11 mouse cellular contexts compared by ENCODE assay signal in the genomic region with DNA sequence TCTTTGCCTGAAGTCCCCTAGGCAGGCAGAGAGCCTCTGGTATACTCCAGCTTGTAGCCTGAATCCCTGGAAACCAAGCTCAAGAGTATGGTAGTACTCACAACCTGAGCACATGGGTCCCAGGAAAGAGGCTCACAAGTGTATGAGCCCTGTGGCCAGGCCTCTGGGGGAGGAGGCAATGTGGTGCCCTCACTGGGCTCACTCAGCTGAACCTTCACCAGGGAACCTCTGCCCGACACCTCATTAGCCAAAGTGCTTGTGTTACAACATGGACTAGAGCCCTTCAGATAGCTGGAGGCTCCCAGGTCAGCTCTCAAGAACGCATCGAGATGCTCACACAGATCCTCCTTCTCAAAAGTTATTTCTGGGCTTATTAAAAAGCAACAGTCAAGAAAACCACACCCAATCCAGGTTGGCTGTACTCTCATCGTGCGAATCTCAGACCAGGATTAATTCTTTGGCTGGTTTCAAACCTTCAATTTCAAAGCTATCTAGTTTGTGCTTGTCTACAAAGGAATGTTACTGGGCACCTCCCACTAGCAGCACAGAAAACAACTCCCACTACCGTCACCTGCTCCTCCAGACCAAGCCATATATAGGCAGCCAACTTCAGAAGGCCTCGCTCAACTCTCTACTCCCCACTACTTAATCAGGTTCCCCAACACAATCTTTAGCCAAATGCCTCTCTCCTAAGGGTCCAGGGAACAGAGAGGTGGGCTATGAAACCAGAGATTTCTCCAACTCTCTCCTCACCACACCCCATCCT. TPM values are rescaled to one million over a fixed set of nuclear protein-coding genes. Genes with fewer than 3 reads are reported as not detected.
DNase-seq lines count a peak whose midpoint lies in the region; ATAC-seq and TF ChIP-seq lines count a peak whose summit lies in the region.
"Had no signal": no experiment of that assay in that cellular context is flagged by ENCODE, and none has a peak within 500 bp of the region (broad histone marks: within the 10 kb centered on the region; RNA-seq: fewer than 3 reads in every experiment).

No protein-coding gene starts in this region.

- no peak for TF ChIP-seq POLR2A in liver, adult 2 months (IDR thresholded peaks at IDR 0.05; ENCODE audit: extremely low read depth, insufficient read depth, low read length)
- TF ChIP-seq POLR2A in olfactory bulb, adult 2 months (IDR thresholded peaks at IDR 0.05; ENCODE audit: insufficient read depth, low read depth, low read length), result no peak

- H3K79me2 ChIP-seq in liver, adult 2 months (ENCODE audit: control insufficient read depth, insufficient read depth, low read length), result peaks cover 60% of the 10 kb centered on the region; the same call in 1 of the 2 replicates

- DNase-seq in adrenal gland, postnatal 10 days, result peak; percentile 36
- no peak for DNase-seq in adrenal gland, adult 18-20 months (ENCODE audit: low spot score in 2 of 2)
- peak; percentile 81 for DNase-seq in liver, adult 2 months (ENCODE audit: extremely low read depth, low read depth, low spot score)
- DNase-seq in liver, result no peak
- no peak for DNase-seq in spleen, adult 12 weeks (ENCODE audit: low spot score)
- DNase-seq: forebrain, postnatal 0 days; thymus, postnatal 4 days had no signal

- H3K4me2 ChIP-seq in intestine, embryonic 16.5 days (ENCODE audit: low read depth, low read length), result no peak overlapping the region
- H3K4me2 ChIP-seq in midbrain, embryonic 13.5 days (replicated peaks), result no peak overlapping the region

- ATAC-seq in intestine, embryonic 16.5 days, result peak; percentile 23; the same call in 1 of the 2 replicates
- ATAC-seq in midbrain, embryonic 13.5 days, result no peak

- H3K4me1 ChIP-seq in liver, adult 2 months (ENCODE audit: control insufficient read depth, insufficient read depth, low read length), result peaks cover 59% of the 10 kb centered on the region
- peaks cover 78% of the 10 kb centered on the region for H3K4me1 ChIP-seq in intestine, embryonic 16.5 days (ENCODE audit: control insufficient read depth, insufficient read depth, low read length)
- H3K4me1 ChIP-seq in olfactory bulb, adult 2 months (ENCODE audit: control insufficient read depth, insufficient read depth, low read length), result peaks cover 38% of the 10 kb centered on the region
- H3K4me1 ChIP-seq in midbrain, embryonic 13.5 days (replicated peaks), result peaks cover 30% of the 10 kb centered on the region

- no peaks in the 10 kb centered on the region for H3K27me3 ChIP-seq in liver, adult 2 months (ENCODE audit: control insufficient read depth, insufficient read depth, low read length)
- H3K27me3 ChIP-seq in intestine, embryonic 16.5 days (replicated peaks; ENCODE audit: control insufficient read depth, insufficient read depth, low read length), result no peaks in the 10 kb centered on the region
- no peaks in the 10 kb centered on the region for H3K27me3 ChIP-seq in midbrain, embryonic 13.5 days

- H3K36me3 ChIP-seq in liver, adult 2 months (ENCODE audit: control insufficient read depth, insufficient read depth, low read length), result no peaks in the 10 kb centered on the region
- peaks cover 2% of the 10 kb centered on the region; the same call in 1 of the 2 replicates for H3K36me3 ChIP-seq in intestine, embryonic 16.5 days (ENCODE audit: control insufficient read depth, insufficient read depth, low read length)
- H3K36me3 ChIP-seq in midbrain, embryonic 13.5 days, result peaks cover 5% of the 10 kb centered on the region; the same call in 1 of the 2 replicates

- H3K9me3 ChIP-seq in intestine, embryonic 16.5 days (ENCODE audit: control insufficient read depth, low read length), result no peaks in the 10 kb centered on the region
- H3K9me3 ChIP-seq in midbrain, embryonic 13.5 days, result no peaks in the 10 kb centered on the region

- peak overlapping the region; percentile 53 for H3K27ac ChIP-seq in liver, adult 2 months (replicated peaks; ENCODE audit: insufficient read depth, low read depth, low read length)
- peak overlapping the region; percentile 71 for H3K27ac ChIP-seq in intestine, embryonic 16.5 days (ENCODE audit: low read length)
- H3K27ac ChIP-seq in olfactory bulb, adult 2 months (ENCODE audit: insufficient read depth, low read depth, low read length), result peak overlapping the region; percentile 55
- H3K27ac ChIP-seq in midbrain, embryonic 13.5 days, result no peak overlapping the region

- H3K4me3 ChIP-seq in liver, adult 2 months (ENCODE audit: insufficient read depth, low read depth, low read length), result no peak overlapping the region
- H3K4me3 ChIP-seq in intestine, embryonic 16.5 days (ENCODE audit: low read length), result no peak overlapping the region
- H3K4me3 ChIP-seq in olfactory bulb, adult 2 months (ENCODE audit: insufficient read depth, low read depth, low read length), result no peak overlapping the region
- H3K4me3 ChIP-seq in midbrain, embryonic 13.5 days (replicated peaks), result no peak overlapping the region

- WGBS in liver, adult 2 months, result 53% methylated on average over 7 of the region's 7 CpGs
- 74% methylated on average over 7 of the region's 7 CpGs for WGBS in intestine, embryonic 16.5 days
- WGBS in olfactory bulb, adult 2 months, result 59% methylated on average over 7 of the region's 7 CpGs
- 90% methylated on average over 7 of the region's 7 CpGs for WGBS in midbrain, embryonic 13.5 days

- TF ChIP-seq CTCF in liver, adult 2 months (IDR thresholded peaks at IDR 0.05; ENCODE audit: low read depth, low read length), result no peak
- TF ChIP-seq CTCF in olfactory bulb, adult 2 months (IDR thresholded peaks at IDR 0.05; ENCODE audit: insufficient read depth, low read depth, low read length), result no peak

- H3K9ac ChIP-seq in liver, adult 2 months (ENCODE audit: low read depth, low read length), result no peak overlapping the region
- H3K9ac ChIP-seq in intestine, embryonic 16.5 days (ENCODE audit: low read depth, low read length), result no peak overlapping the region
- H3K9ac ChIP-seq in midbrain, embryonic 13.5 days (replicated peaks), result no peak overlapping the region
- H3K9ac ChIP-seq: forebrain, postnatal 0 days had no signal

RNA-seq across cellular contexts. Expression of a gene that starts 22.5 kb away (rescaled TPM):
- 100 to 1,000 TPM; 236 to 261 TPM for total RNA-seq in adrenal gland, postnatal 10 days (2021)
- 100 to 1,000 TPM; 197 to 233 TPM for total RNA-seq in adrenal gland, adult 18-20 months (2021)
- 47.4 and 87.1 TPM in 2 replicates for total RNA-seq in liver, adult 2 months (2014; rRNA removed)
- 125 and 145 TPM in 2 replicates for polyA plus RNA-seq in liver, adult 2 months (2012; rRNA removed)
- polyA plus RNA-seq in intestine, embryonic 16.5 days (2015; fragmentation: Nextera tagmentation; extraction: Ambion mirVana), result 402 and 447 TPM in 2 replicates
- polyA plus RNA-seq in olfactory bulb, adult 2 months (2012; ENCODE audit: insufficient read depth, insufficient read length, low replicate concordance, missing spikeins), result 498 TPM in 1 of 2 replicates, not detected in the other
- polyA plus RNA-seq in midbrain, embryonic 13.5 days (2015; fragmentation: Nextera tagmentation; extraction: Ambion mirVana), result 120 and 132 TPM in 2 replicates

RNA-seq across cellular contexts. Expression of a gene that starts 42.1 kb away (rescaled TPM):
- total RNA-seq in adrenal gland, postnatal 10 days (2021), result 100 to 1,000 TPM; 240 to 250 TPM
- 100 to 1,000 TPM; 227 to 253 TPM for total RNA-seq in adrenal gland, adult 18-20 months (2021)
- 64.8 and 73.2 TPM in 2 replicates for total RNA-seq in liver, adult 2 months (2014; rRNA removed)
- polyA plus RNA-seq in liver, adult 2 months (2012; rRNA removed), result 86.3 and 91.2 TPM in 2 replicates
- 355 and 362 TPM in 2 replicates for polyA plus RNA-seq in intestine, embryonic 16.5 days (2015; fragmentation: Nextera tagmentation; extraction: Ambion mirVana)
- not detected in 2 replicates for polyA plus RNA-seq in olfactory bulb, adult 2 months (2012; ENCODE audit: insufficient read depth, insufficient read length, low replicate concordance, missing spikeins)
- polyA plus RNA-seq in midbrain, embryonic 13.5 days (2015; fragmentation: Nextera tagmentation; extraction: Ambion mirVana), result 318 and 323 TPM in 2 replicates

RNA-seq across cellular contexts. Expression of a gene that starts 42.2 kb away (rescaled TPM):
- 1 to 10 TPM; 3.3 to 4.9 TPM for total RNA-seq in adrenal gland, postnatal 10 days (2021)
- 1 to 10 TPM in 1 of 2 experiments, under 1 TPM in 1; 0.96 to 2.4 TPM for total RNA-seq in adrenal gland, adult 18-20 months (2021)
- total RNA-seq in liver, adult 2 months (2014; rRNA removed), result 0.18 and 0.54 TPM in 2 replicates
- polyA plus RNA-seq in liver, adult 2 months (2012; rRNA removed), result 1.2 and 1.5 TPM in 2 replicates
- 6.9 and 7.3 TPM in 2 replicates for polyA plus RNA-seq in intestine, embryonic 16.5 days (2015; fragmentation: Nextera tagmentation; extraction: Ambion mirVana)
- polyA plus RNA-seq in olfactory bulb, adult 2 months (2012; ENCODE audit: insufficient read depth, insufficient read length, low replicate concordance, missing spikeins), result not detected in 2 replicates
- polyA plus RNA-seq in midbrain, embryonic 13.5 days (2015; fragmentation: Nextera tagmentation; extraction: Ambion mirVana), result 4.5 and 5.0 TPM in 2 replicates

RNA-seq across cellular contexts. Expression of a gene that starts 58.4 kb away (rescaled TPM):
- total RNA-seq in adrenal gland, postnatal 10 days (2021), result under 1 TPM; 0.15 to 0.67 TPM
- total RNA-seq in adrenal gland, adult 18-20 months (2021), result under 1 TPM; 0.16 to 0.17 TPM
- not detected in 2 replicates for total RNA-seq in liver, adult 2 months (2014; rRNA removed)
- 0.04 TPM in 1 of 2 replicates, not detected in the other for polyA plus RNA-seq in liver, adult 2 months (2012; rRNA removed)
- polyA plus RNA-seq in intestine, embryonic 16.5 days (2015; fragmentation: Nextera tagmentation; extraction: Ambion mirVana), result 0.29 and 0.39 TPM in 2 replicates
- polyA plus RNA-seq in olfactory bulb, adult 2 months (2012; ENCODE audit: insufficient read depth, insufficient read length, low replicate concordance, missing spikeins), result not detected in 2 replicates
- polyA plus RNA-seq in midbrain, embryonic 13.5 days (2015; fragmentation: Nextera tagmentation; extraction: Ambion mirVana), result 0.62 and 0.70 TPM in 2 replicates
- total RNA-seq: forebrain, postnatal 0 days; megakaryocyte progenitor cell, adult 5-6 weeks had no signal

Comparison
In these comparisons a context has a peak if more than half of its experiments do, and no peak if none do; other contexts are left out.
1. DNase-seq: peak in adrenal gland, postnatal 10 days (single experiment) and liver, adult 2 months (single experiment); none in adrenal gland, adult 18-20 months (0 of 2), liver (single experiment) and spleen, adult 12 weeks (single experiment).
2. RNA of a gene that starts 42.1 kb away (polyA plus RNA-seq): 355 to 362 TPM in intestine, embryonic 16.5 days, 318 to 323 TPM in midbrain, embryonic 13.5 days and 86.3 to 91.2 TPM in liver, adult 2 months; not detected in olfactory bulb, adult 2 months; every median in the first group is over 10 times any median in the second.